Mouse (Mus musculus): ENCODE measurements around the gene Shcbp1l. TPM values are rescaled to one million over a fixed set of nuclear protein-coding genes. Genes with fewer than 3 reads are reported as not detected.

Gene Shcbp1l
- polyA plus RNA-seq, 1 experiment from 2014 or later: 0.41 TPM

GRCm38 (mm10) chr1:153432329-153432728 is 7.4 kb downstream of the Shcbp1l start:
- H3K27me3 ChIP-seq: no peaks in the 10 kb centered on the region
- no peak for ATAC-seq (replicated peaks)
- WGBS: 87% methylated on average over 2 of the region's 2 CpGs
- H3K4me3 ChIP-seq: no peak overlapping the region
- no peak overlapping the region for H3K4me2 ChIP-seq (replicated peaks)
- no peaks in the 10 kb centered on the region for H3K36me3 ChIP-seq
- no peak overlapping the region for H3K9ac ChIP-seq (replicated peaks)
- no peak overlapping the region for H3K27ac ChIP-seq (replicated peaks)
- H3K4me1 ChIP-seq: no peaks in the 10 kb centered on the region
- no peaks in the 10 kb centered on the region for H3K9me3 ChIP-seq

GRCm38 (mm10) chr1:153433851-153434589 is 9.1 kb downstream of the Shcbp1l start:
- H3K27me3 ChIP-seq: no peaks in the 10 kb centered on the region
- ATAC-seq (replicated peaks): no peak
- no peak overlapping the region for H3K9ac ChIP-seq (replicated peaks)

GRCm38 (mm10) chr1:153437536-153437935 is 12.6 kb downstream of the Shcbp1l start:
- Histone ChIP-seq H3K27ac (replicated peaks) (no peak overlapping the region), H3K4me2 (replicated peaks) (no peak overlapping the region), H3K4me1 (no peaks in the 10 kb centered on the region), H3K27me3 (no peaks in the 10 kb centered on the region), H3K9me3 (no peaks in the 10 kb centered on the region), H3K36me3 (no peaks in the 10 kb centered on the region), H3K4me3 (no peak overlapping the region), H3K9ac (replicated peaks) (no peak overlapping the region)
- no peak for ATAC-seq (replicated peaks)
- 87% methylated on average over 11 of the region's 11 CpGs for WGBS

More at GRCm38 (mm10) chr1:153433851-153434589, 9.1 kb downstream of the Shcbp1l start:
- Histone ChIP-seq H3K4me3 (no peak overlapping the region), H3K9me3 (no peaks in the 10 kb centered on the region), H3K4me1 (no peaks in the 10 kb centered on the region), H3K36me3 (no peaks in the 10 kb centered on the region), H3K27ac (replicated peaks) (no peak overlapping the region), H3K4me2 (replicated peaks) (no peak overlapping the region)
- WGBS: 85% methylated on average over 5 of the region's 5 CpGs

GRCm38 (mm10) chr1:153440752-153441151 is 15.8 kb downstream of the Shcbp1l start:
- H3K27ac ChIP-seq (replicated peaks): no peak overlapping the region
- no peaks in the 10 kb centered on the region for H3K36me3 ChIP-seq
- no peak overlapping the region for H3K4me3 ChIP-seq
- no peaks in the 10 kb centered on the region for H3K27me3 ChIP-seq
- H3K4me2 ChIP-seq (replicated peaks): no peak overlapping the region
- no peaks in the 10 kb centered on the region for H3K9me3 ChIP-seq
- no peaks in the 10 kb centered on the region for H3K4me1 ChIP-seq
- WGBS: 89% methylated on average over 4 of the region's 4 CpGs
- no peak for ATAC-seq (replicated peaks)
- H3K9ac ChIP-seq (replicated peaks): no peak overlapping the region

- Histone ChIP-seq H3K9ac (replicated peaks) (no peak overlapping the region), H3K27me3 (no peaks in the 10 kb centered on the region), H3K4me1 (no peaks in the 10 kb centered on the region), H3K27ac (replicated peaks) (no peak overlapping the region), H3K4me3 (no peak overlapping the region), H3K9me3 (no peaks in the 10 kb centered on the region), H3K36me3 (peaks cover 2% of the 10 kb centered on the region), H3K4me2 (replicated peaks) (no peak overlapping the region)
- 87% methylated on average over 3 of the region's 3 CpGs for WGBS
- no peak for ATAC-seq (replicated peaks)
Observed at GRCm38 (mm10) chr1:153441656-153442055, 16.7 kb downstream of the Shcbp1l start.

- Histone ChIP-seq H3K9ac (replicated peaks) (no peak overlapping the region), H3K27me3 (no peaks in the 10 kb centered on the region), H3K4me1 (no peaks in the 10 kb centered on the region), H3K36me3 (peaks cover 3% of the 10 kb centered on the region), H3K27ac (replicated peaks) (no peak overlapping the region), H3K4me2 (replicated peaks) (no peak overlapping the region), H3K9me3 (no peaks in the 10 kb centered on the region), H3K4me3 (no peak overlapping the region)
- WGBS: 95% methylated on average over 1 of the region's 1 CpGs
- ATAC-seq (replicated peaks): no peak
Observed at GRCm38 (mm10) chr1:153443019-153443418, 18.1 kb downstream of the Shcbp1l start.

GRCm38 (mm10) chr1:153443632-153444031 is 18.7 kb downstream of the Shcbp1l start:
- 80% methylated on average over 4 of the region's 4 CpGs for WGBS
- Histone ChIP-seq H3K27me3 (no peaks in the 10 kb centered on the region), H3K9me3 (no peaks in the 10 kb centered on the region), H3K36me3 (peaks cover 3% of the 10 kb centered on the region), H3K27ac (replicated peaks) (no peak overlapping the region), H3K4me3 (no peak overlapping the region), H3K4me1 (no peaks in the 10 kb centered on the region), H3K9ac (replicated peaks) (no peak overlapping the region), H3K4me2 (replicated peaks) (no peak overlapping the region)
- no peak for ATAC-seq (replicated peaks)

GRCm38 (mm10) chr1:153446120-153446831 is 21.3 kb downstream of the Shcbp1l start:
- H3K27ac ChIP-seq (replicated peaks): no peak overlapping the region
- no peaks in the 10 kb centered on the region for H3K27me3 ChIP-seq
- no peak overlapping the region for H3K4me2 ChIP-seq (replicated peaks)
- H3K4me3 ChIP-seq: no peak overlapping the region
- WGBS: 96% methylated on average over 20 of the region's 20 CpGs
- ATAC-seq (replicated peaks): no peak
- H3K4me1 ChIP-seq: no peaks in the 10 kb centered on the region
- H3K36me3 ChIP-seq: peaks cover 3% of the 10 kb centered on the region
- H3K9ac ChIP-seq (replicated peaks): no peak overlapping the region
- no peaks in the 10 kb centered on the region for H3K9me3 ChIP-seq

- H3K27me3 ChIP-seq: no peaks in the 10 kb centered on the region
- WGBS: 73% methylated on average over 10 of the region's 10 CpGs
- H3K36me3 ChIP-seq: peaks cover 27% of the 10 kb centered on the region
- ATAC-seq (replicated peaks): 0 out of 2 replicates have a peak, but pooled peaks have one; percentile 38
- H3K4me3 ChIP-seq: no peak overlapping the region
- no peaks in the 10 kb centered on the region for H3K4me1 ChIP-seq
- H3K9me3 ChIP-seq: no peaks in the 10 kb centered on the region
- no peak overlapping the region for H3K4me2 ChIP-seq (replicated peaks)
- no peak overlapping the region for H3K27ac ChIP-seq (replicated peaks)
- no peak overlapping the region for H3K9ac ChIP-seq (replicated peaks)
Observed at GRCm38 (mm10) chr1:153451237-153452154, 26.5 kb downstream of the Shcbp1l start.

- Histone ChIP-seq H3K9me3 (no peaks in the 10 kb centered on the region), H3K9ac (replicated peaks) (no peak overlapping the region), H3K4me3 (no peak overlapping the region), H3K27ac (replicated peaks) (no peak overlapping the region), H3K36me3 (peaks cover 37% of the 10 kb centered on the region), H3K4me2 (replicated peaks) (no peak overlapping the region), H3K27me3 (no peaks in the 10 kb centered on the region), H3K4me1 (no peaks in the 10 kb centered on the region)
- WGBS: 90% methylated on average over 3 of the region's 3 CpGs
- ATAC-seq (replicated peaks): peak; percentile 44; the same call in 1 of the 2 replicates
Observed at GRCm38 (mm10) chr1:153453146-153453642, 28.2 kb downstream of the Shcbp1l start.

- no peak overlapping the region for H3K4me2 ChIP-seq (replicated peaks)
- no peaks in the 10 kb centered on the region for H3K4me1 ChIP-seq
- peaks cover 63% of the 10 kb centered on the region for H3K36me3 ChIP-seq
- no peak overlapping the region for H3K9ac ChIP-seq (replicated peaks)
- H3K9me3 ChIP-seq: no peaks in the 10 kb centered on the region
- WGBS: 93% methylated on average over 5 of the region's 5 CpGs
- no peak overlapping the region for H3K4me3 ChIP-seq
- no peaks in the 10 kb centered on the region for H3K27me3 ChIP-seq
- 0 out of 2 replicates have a peak, but pooled peaks have one; percentile 23 for ATAC-seq (replicated peaks)
- H3K27ac ChIP-seq (replicated peaks): no peak overlapping the region
Observed at GRCm38 (mm10) chr1:153456137-153456536, 31.2 kb downstream of the Shcbp1l start.

Data from forebrain, embryonic 15.5 days (tissue).